Mouse (Mus musculus): ENCODE measurements at regions not wholly inside any gene's neighbourhood (a gene's known extent, or its start where the extent isn't known, plus 50 kb on each side); places are given as distances from the start of the nearest gene placed in this dataset.

- DNase-seq: no peak
These were observed 102.9 kb upstream of the Mylip start for GRCm38 (mm10) chr13:45286651-45287050.

GRCm38 (mm10) chr13:45287217-45287616 is 102.3 kb upstream of the Mylip start:
- DNase-seq: no peak

- no peak for DNase-seq
These were observed 99.6 kb upstream of the Mylip start for GRCm38 (mm10) chr13:45289976-45290375.

GRCm38 (mm10) chr13:45294691-45295090 is 94.9 kb upstream of the Mylip start:
- no peak for DNase-seq

GRCm38 (mm10) chr13:45300610-45301009 is 88.9 kb upstream of the Mylip start:
- DNase-seq: no peak

DNA sequence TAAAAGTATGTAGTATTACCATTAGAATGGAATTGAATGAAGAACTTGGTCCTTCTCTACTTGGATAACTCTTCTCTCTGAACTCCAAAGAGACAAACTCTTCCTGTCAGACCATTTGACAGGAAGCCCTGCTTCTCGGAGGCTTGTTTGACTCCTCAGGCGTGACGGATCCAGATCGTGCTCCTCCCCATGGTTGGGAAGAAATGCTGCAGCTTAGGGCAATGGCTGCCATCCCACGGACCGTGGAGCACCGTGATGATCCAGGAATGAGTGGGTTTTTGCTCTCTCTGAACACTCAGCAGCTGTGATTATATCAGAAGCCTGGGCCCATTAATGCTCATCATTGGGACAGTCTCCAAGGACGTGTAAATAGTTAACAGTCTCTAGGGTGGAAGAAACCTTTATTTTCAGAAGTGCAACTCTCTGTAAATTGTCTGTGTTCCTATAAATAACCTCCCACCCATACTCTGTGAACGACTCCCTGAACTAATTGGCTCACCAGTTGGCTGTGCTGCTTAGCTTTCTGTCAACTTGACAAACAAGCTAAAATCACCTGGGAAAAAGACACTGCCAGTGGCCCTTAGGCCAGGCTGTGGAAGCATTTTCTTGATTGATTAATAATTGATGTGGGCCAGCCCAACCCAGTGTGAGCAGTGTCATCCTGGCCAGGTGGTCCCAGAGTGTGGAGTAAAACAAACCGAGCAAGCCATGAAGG is 88.2 kb upstream of the Mylip start:
- no peak for DNase-seq

DNA sequence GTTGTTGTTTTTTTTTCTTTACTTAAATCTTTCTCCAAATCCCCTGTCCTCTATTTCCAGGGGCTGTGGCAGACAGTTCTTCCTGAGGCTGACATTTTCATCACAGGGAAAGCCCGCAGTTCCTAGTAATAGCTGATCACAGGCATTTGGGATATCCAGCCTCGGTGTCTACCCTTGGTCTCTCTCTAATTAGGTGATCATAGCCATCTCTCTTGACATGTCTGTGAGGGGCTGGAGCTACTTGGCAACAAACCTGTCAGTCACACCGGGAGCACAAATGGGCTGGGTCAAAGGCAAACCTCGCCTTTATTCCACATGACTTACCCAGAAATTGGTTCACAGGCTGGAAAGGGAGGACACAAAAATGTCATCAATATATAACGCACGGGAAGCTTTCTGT is 86.7 kb upstream of the Mylip start:
- no peak for DNase-seq

- DNase-seq: no peak
These were observed 83.4 kb upstream of the Mylip start for GRCm38 (mm10) chr13:45306177-45306576.

DNA sequence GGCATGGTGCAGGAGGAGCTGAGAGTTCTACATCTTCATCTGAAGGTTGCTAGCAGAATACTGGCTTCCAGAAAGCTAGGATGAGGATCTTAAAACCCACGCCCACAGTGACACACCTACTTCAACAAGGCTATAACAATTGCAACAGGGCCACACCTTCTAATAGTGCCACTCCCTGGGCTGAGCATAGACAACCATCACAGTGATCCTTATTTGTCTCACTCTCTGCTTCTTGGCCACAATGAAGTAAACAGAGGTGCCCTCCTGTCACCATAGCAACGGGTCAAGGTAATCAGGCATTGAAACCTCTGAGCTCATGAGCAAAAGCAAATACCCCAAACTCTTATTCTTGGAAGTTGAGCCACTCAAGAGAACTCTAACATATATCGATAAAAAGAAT is 82.3 kb upstream of the Mylip start:
- DNase-seq: no peak

GRCm38 (mm10) chr13:45319646-45320045 is 69.9 kb upstream of the Mylip start:
- no peak for DNase-seq

DNA sequence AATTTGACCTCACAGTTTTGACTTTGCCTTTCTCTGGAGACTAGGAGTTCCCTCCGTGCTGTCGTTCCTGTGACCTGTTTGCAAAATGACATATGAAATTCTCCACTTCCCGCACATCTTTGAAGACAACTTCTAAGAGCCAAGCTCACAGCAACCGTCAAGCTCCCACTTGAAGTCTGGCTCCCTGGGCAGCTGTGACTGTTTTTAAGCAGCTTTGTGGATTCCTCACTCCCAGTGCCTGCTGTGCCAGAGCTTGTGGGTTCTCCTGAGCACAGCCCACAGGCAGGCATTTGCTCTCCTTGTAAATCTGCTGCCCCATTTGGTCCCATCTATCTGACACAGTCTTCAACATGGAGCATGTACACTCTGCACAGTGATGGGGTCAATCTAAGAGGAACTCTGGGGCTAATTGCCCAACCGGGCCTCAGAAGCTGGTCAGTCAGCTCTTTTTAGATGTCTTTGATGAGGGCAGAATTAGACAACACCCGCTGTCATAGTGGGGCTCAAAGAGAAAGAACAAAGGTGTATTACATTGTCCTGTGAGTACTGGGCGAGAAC is 63.7 kb upstream of the Mylip start:
- DNase-seq: no peak

DNA sequence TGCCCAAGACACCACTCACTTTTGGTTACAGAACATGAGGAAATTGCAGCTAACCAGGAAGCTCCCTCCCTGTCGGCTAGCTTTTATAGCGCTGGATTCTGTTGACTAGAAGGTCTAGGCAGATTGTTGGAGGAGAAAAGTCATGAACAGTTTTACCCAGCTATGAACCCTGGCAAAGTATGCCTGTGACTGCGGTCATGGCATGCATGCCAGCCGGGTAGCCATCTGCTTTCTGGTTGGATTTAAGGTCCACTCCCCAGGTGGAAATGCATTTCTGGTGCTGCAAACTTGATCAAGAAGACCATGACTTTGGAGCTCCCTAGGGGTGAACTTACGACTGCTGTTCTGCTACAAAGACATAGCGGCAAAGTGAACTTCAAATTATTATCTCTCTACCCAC is 62.8 kb upstream of the Mylip start:
- no peak for DNase-seq

DNA sequence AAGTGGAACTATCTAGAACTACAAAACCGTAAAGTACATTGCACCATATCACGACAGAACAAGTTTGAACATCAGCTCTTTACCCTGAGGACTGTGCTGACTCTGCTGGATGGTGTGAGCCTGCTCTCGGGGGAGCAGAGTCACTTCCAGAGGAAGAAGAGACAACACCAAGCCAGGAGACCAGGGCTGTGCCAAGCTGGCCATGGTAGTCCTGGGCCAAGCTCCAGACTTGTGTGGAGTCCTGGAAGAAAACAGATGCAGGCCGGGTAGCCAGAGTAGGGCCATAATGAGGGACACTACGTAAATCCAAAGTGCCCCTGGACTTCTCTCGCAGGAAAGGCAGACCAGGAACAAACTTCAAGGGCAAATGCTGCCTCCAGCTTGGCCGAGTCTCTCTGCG is 59.0 kb upstream of the Mylip start:
- DNase-seq: no peak

DNA sequence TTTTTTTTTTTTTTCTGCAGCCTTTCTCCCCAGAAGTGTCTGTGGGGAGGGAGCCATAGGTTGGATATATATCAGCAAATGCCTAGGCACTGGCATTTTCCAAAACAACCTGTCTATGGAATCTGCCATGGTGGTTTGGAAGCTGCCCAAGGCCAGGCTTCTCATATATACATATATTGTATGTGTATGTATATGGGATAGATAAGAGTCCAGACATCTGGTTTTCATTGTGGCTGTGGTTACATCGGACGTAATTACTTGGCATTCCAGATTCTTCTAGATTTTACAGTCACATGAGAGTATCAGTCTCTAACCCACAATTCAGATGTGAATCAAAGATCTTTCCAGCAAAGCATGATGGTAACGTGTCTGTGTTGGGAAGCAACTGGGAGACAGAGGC is 57.5 kb upstream of the Mylip start:
- DNase-seq: no peak

- DNase-seq: no peak
These were observed 55.9 kb upstream of the Mylip start for GRCm38 (mm10) chr13:45333634-45334033.

Data from liver (tissue).